Mouse (Mus musculus) left cerebral cortex, adult 2 months (tissue): ENCODE data around the gene Acin1. TPM values are rescaled to one million over a fixed set of nuclear protein-coding genes. Genes with fewer than 3 reads are reported as not detected.
A peak's percentile ranks its signal among the peaks of the same experiment; 100 is the strongest.

Experiments
- DNase-seq, 2 experiments: peaks; one replicate each; pipeline ENCODE4 v3.0.0; 2021 to 2022; ENCODE audit warnings: low spot score in 2 of 2, mixed read lengths in 1 of 2; ENCODE audit errors: extremely low spot score in 1 of 2
- H3K27ac ChIP-seq: fragments of 200-600 bp; 2 replicates; pipeline ENCODE4 v1.8.1; 2022
- H3K4me3 ChIP-seq: fragments of 200-600 bp; 2 replicates; pipeline ENCODE4 v1.8.1; 2022
- CTCF ChIP-seq: fragments of 200-600 bp; IDR thresholded peaks from 2 replicates; pipeline ENCODE4 v1.8.1; 2022; ENCODE audit warnings: antibody characterized with exemption, mild to moderate bottlenecking, moderate library complexity
- intact Hi-C: fragments of 180-260 bp; cut with DNase I; formaldehyde crosslinking; loops from one replicate; pipeline ENCODE4 v1.15.1; 2025
- total RNA-seq, 2 experiments: library from RNA; stranded (reverse); gene quantifications; 2 replicates each; pipeline ENCODE4 v1.2.3; 2021

Gene Acin1
- total RNA-seq, 2 experiments from 2014 or later: 200 to 232 TPM

GRCm38 (mm10) chr14:54696752-54697151, 10.0 kb upstream of the Acin1 start:
- Histone ChIP-seq H3K4me3 (no peak overlapping the region), H3K27ac (no peak overlapping the region)
- intact Hi-C loops: no loop called here
- DNase-seq: no peak
- no peak for TF ChIP-seq CTCF

- TF ChIP-seq CTCF: no peak
- Histone ChIP-seq H3K4me3 (no peak overlapping the region), H3K27ac (no peak overlapping the region)
- intact Hi-C loops: no loop called here
- no peak for DNase-seq
Observed at GRCm38 (mm10) chr14:54695042-54695441, 8.3 kb upstream of the Acin1 start.

- no peak for DNase-seq
- TF ChIP-seq CTCF: no peak
- intact Hi-C loops: loop anchor here (2.0 kb wide), 1 partner anchor 34 kb away; no protein-coding TSS in a partner anchor
- Histone ChIP-seq H3K27ac (peak overlapping the region; percentile 79), H3K4me3 (peak overlapping the region; percentile 56)
Observed at GRCm38 (mm10) chr14:54687251-54687650, 520 bp upstream of the Acin1 start.

GRCm38 (mm10) chr14:54686063-54686521, 639 bp downstream of the Acin1 start, which contains the start of gene 1700123O20Rik:
Gene 1700123O20Rik (plus strand): TSS chr14:54686216.
- TF ChIP-seq CTCF: peak; percentile 39
- intact Hi-C loops: loop anchor here (2.0 kb wide), 1 partner anchor 33 kb away; no protein-coding TSS in a partner anchor
- Histone ChIP-seq H3K4me3 (peak within 1 kb of the TSS; percentile 99), H3K27ac (peak within 1 kb of the TSS; percentile 97)
- no peak for DNase-seq

GRCm38 (mm10) chr14:54685471-54685870, 1.3 kb downstream of the Acin1 start:
- no peak for TF ChIP-seq CTCF
- DNase-seq: no peak
- intact Hi-C loops: no loop called here
- Histone ChIP-seq H3K4me3 (peak overlapping the region; percentile 99), H3K27ac (peak overlapping the region; percentile 97)

- intact Hi-C loops: no loop called here
Observed at GRCm38 (mm10) chr14:54682396-54682795, 4.3 kb downstream of the Acin1 start.

GRCm38 (mm10) chr14:54678657-54679304, 8.0 kb downstream of the Acin1 start:
- Histone ChIP-seq H3K27ac (no peak overlapping the region), H3K4me3 (no peak overlapping the region)
- TF ChIP-seq CTCF: no peak
- intact Hi-C loops: no loop called here
- DNase-seq: no peak

More at GRCm38 (mm10) chr14:54682396-54682795, 4.3 kb downstream of the Acin1 start:
- no peak for TF ChIP-seq CTCF
- H3K27ac ChIP-seq: no peak overlapping the region
- no peak for DNase-seq
- H3K4me3 ChIP-seq: no peak overlapping the region

GRCm38 (mm10) chr14:54676290-54676689, 10.4 kb downstream of the Acin1 start:
- DNase-seq: no peak
- no peak overlapping the region for H3K27ac ChIP-seq
- intact Hi-C loops: no loop called here
- no peak overlapping the region for H3K4me3 ChIP-seq
- TF ChIP-seq CTCF: no peak

GRCm38 (mm10) chr14:54674317-54674716, 12.4 kb downstream of the Acin1 start:
- TF ChIP-seq CTCF: no peak

GRCm38 (mm10) chr14:54669381-54669780, 17.4 kb downstream of the Acin1 start:
- peak; percentile 79 for TF ChIP-seq CTCF
- no peak overlapping the region for H3K27ac ChIP-seq
- DNase-seq: peak in 1 of 2 experiments; percentile 48
- intact Hi-C loops: no loop called here
- H3K4me3 ChIP-seq: no peak overlapping the region

More at GRCm38 (mm10) chr14:54674317-54674716, 12.4 kb downstream of the Acin1 start:
- no peak overlapping the region for H3K4me3 ChIP-seq
- intact Hi-C loops: no loop called here
- H3K27ac ChIP-seq: no peak overlapping the region
- no peak for DNase-seq

- peak; percentile 49 for DNase-seq
- TF ChIP-seq CTCF: no peak; the same call in 1 of the 2 replicates
- Histone ChIP-seq H3K4me3 (no peak overlapping the region), H3K27ac (peak overlapping the region; percentile 66; the same call in 1 of the 2 replicates)
- intact Hi-C loops: no loop called here
Observed at GRCm38 (mm10) chr14:54664477-54665222, 22.1 kb downstream of the Acin1 start.

GRCm38 (mm10) chr14:54660009-54660408, 26.7 kb downstream of the Acin1 start:
- peak; percentile 54 for TF ChIP-seq CTCF
- no peak for DNase-seq
- no peak overlapping the region for H3K27ac ChIP-seq
- H3K4me3 ChIP-seq: no peak overlapping the region
- intact Hi-C loops: no loop called here
